Mouse (Mus musculus): ENCODE data around the gene Nxn. TPM values are rescaled to one million over a fixed set of nuclear protein-coding genes. Genes with fewer than 3 reads are reported as not detected.

Nxn gene
- total and polyA plus RNA-seq, 3 experiments = 52.8 to 54.3 (median 53.0) TPM

GRCm38 (mm10) chr11:76216681-76217389, 182.1 kb downstream of the Nxn start:
- Histone ChIP-seq H3K9ac (ENCODE audit: control insufficient read depth, low read depth, low read length, poor library complexity, severe bottlenecking) (peak overlapping the region; percentile 93), H3K27ac (ENCODE audit: control insufficient read depth, low read depth, low read length) (peak overlapping the region; percentile 70), H3K4me1 (ENCODE audit: control insufficient read depth in 1 of 2, insufficient read depth in 2 of 2, low read length in 2 of 2) (peaks cover 2 to 15% of the 10 kb centered on the region in 2 experiments; a peak in 3 of 4 replicates), H3K27me3 (ENCODE audit: control insufficient read depth in 1 of 2, insufficient read depth in 2 of 2, low read length in 2 of 2) (no peaks in the 10 kb centered on the region), H3K79me2 (ENCODE audit: control insufficient read depth, insufficient read depth, low read length, poor library complexity) (peaks cover 9% of the 10 kb centered on the region), H3K36me3 (ENCODE audit: control insufficient read depth in 1 of 2, insufficient read depth in 2 of 2, low read length in 2 of 2) (peaks cover 0 to 9% of the 10 kb centered on the region in 2 experiments; a peak in 2 of 4 replicates), H3K4me3 (ENCODE audit: control insufficient read depth in 1 of 2, insufficient read depth in 1 of 2, low read depth in 2 of 2, low read length in 2 of 2) (peak overlapping the region; percentile 66 to 78), H3K9me3 (replicated peaks; ENCODE audit: insufficient read depth, low read length) (no peaks in the 10 kb centered on the region)
- peak; percentile 85 for DNase-seq (ENCODE audit: low read depth, low spot score)
- TF ChIP-seq MYC (IDR thresholded peaks at IDR 0.05; ENCODE audit: low read depth, low read length) (peak; percentile 88; the same call in 1 of the 2 replicates), CHD1 (IDR thresholded peaks at IDR 0.05; ENCODE audit: low read depth, low read length) (peak; percentile 83), TAL1 (IDR thresholded peaks at IDR 0.05; ENCODE audit: low read length) (no peak), HCFC1 (IDR thresholded peaks at IDR 0.05; ENCODE audit: low read depth, low read length) (0 out of 2 replicates have a peak, but pooled peaks have one; percentile 13), EP300 (IDR thresholded peaks at IDR 0.05; ENCODE audit: low read depth in 1 of 2, low read length in 2 of 2) (peak in 1 of 2 experiments; percentile 49; a peak in 1 of 4 replicates), SIN3A (IDR thresholded peaks at IDR 0.05; ENCODE audit: low read length) (peak; percentile 87), MEF2A (IDR thresholded peaks at IDR 0.05; ENCODE audit: extremely low read depth, insufficient replicate concordance, low read depth, low read length, poor library complexity, severe bottlenecking) (no peak), ZMIZ1 (IDR thresholded peaks at IDR 0.05; ENCODE audit: low read depth, low read length) (no peak), BHLHE40 (IDR thresholded peaks at IDR 0.05; ENCODE audit: borderline replicate concordance, low read depth, low read length) (peak; percentile 39; the same call in 1 of the 2 replicates), MAFK (IDR thresholded peaks at IDR 0.05; ENCODE audit: borderline replicate concordance, low read depth, low read length) (no peak), ZC3H11A (IDR thresholded peaks at IDR 0.05; ENCODE audit: low read depth, low read length) (no peak), POLR2AphosphoS5 (IDR thresholded peaks at IDR 0.05; ENCODE audit: borderline replicate concordance, low read depth, low read length) (no peak; the same call in 1 of the 2 replicates), GABPA (IDR thresholded peaks at IDR 0.05; ENCODE audit: low read depth, low read length) (no peak), KAT2A (conservative IDR thresholded peaks at IDR 0.05; ENCODE audit: low read depth, low read length) (no peak; the same call in 1 of the 2 replicates), USF2 (IDR thresholded peaks at IDR 0.05; ENCODE audit: borderline replicate concordance in 1 of 2, insufficient read depth in 1 of 2, low read depth in 1 of 2, low read length in 2 of 2) (no peak), MAZ (IDR thresholded peaks at IDR 0.05; ENCODE audit: low read depth, low read length) (0 out of 2 replicates have a peak, but pooled peaks have one; percentile 7), RAD21 (IDR thresholded peaks at IDR 0.05; ENCODE audit: low read depth, low read length) (no peak), MXI1 (IDR thresholded peaks at IDR 0.05; ENCODE audit: low read depth, low read length) (peak; percentile 97), ZNF384 (IDR thresholded peaks at IDR 0.05; ENCODE audit: low read depth, low read length) (0 out of 2 replicates have a peak, but pooled peaks have one; percentile 28), RCOR1 (IDR thresholded peaks at IDR 0.05; ENCODE audit: low read depth, low read length) (peak; percentile 11), ELF1 (IDR thresholded peaks at IDR 0.05; ENCODE audit: low read depth, low read length) (no peak), E2F4 (IDR thresholded peaks at IDR 0.05; ENCODE audit: borderline replicate concordance, low read depth, low read length) (no peak), USF1 (IDR thresholded peaks at IDR 0.05; ENCODE audit: low read depth, low read length) (peak; percentile 19; the same call in 1 of the 2 replicates), MYB (IDR thresholded peaks at IDR 0.05; ENCODE audit: low read depth, low read length) (no peak), MAX (IDR thresholded peaks at IDR 0.05; ENCODE audit: low read length) (peak; percentile 87), NELFE (IDR thresholded peaks at IDR 0.05; ENCODE audit: low read depth, low read length) (no peak), POLR2AphosphoS2 (IDR thresholded peaks at IDR 0.05; ENCODE audit: low read length) (no peak; the same call in 1 of the 2 replicates), ETS1 (IDR thresholded peaks at IDR 0.05; ENCODE audit: low read depth, low read length) (peak; percentile 41; the same call in 1 of the 2 replicates), SMC3 (IDR thresholded peaks at IDR 0.05; ENCODE audit: low read depth, low read length) (no peak), UBTF (IDR thresholded peaks at IDR 0.05; ENCODE audit: borderline replicate concordance, insufficient read depth, low read depth, low read length) (0 out of 2 replicates have a peak, but pooled peaks have one; percentile 55), GATA1 (IDR thresholded peaks at IDR 0.05; ENCODE audit: low read depth, low read length) (peak; percentile 54), TCF12 (IDR thresholded peaks at IDR 0.05; ENCODE audit: low read depth, low read length) (no peak), CTCF (IDR thresholded peaks at IDR 0.05 in 2 of 3, conservative IDR thresholded peaks at IDR 0.05 in 1 of 3; ENCODE audit: control insufficient read depth in 1 of 3, insufficient read depth in 1 of 3, low read depth in 2 of 3, low read length in 3 of 3, poor library complexity in 1 of 3, severe bottlenecking in 1 of 3) (no peak), ZKSCAN1 (IDR thresholded peaks at IDR 0.05; ENCODE audit: low read depth, low read length) (no peak), CHD2 (IDR thresholded peaks at IDR 0.05; ENCODE audit: low read length) (no peak; the same call in 1 of the 2 replicates)
